Mouse (Mus musculus) limb, embryonic 12.5 days (tissue): ENCODE data around the gene Tmem198b. TPM values are rescaled to one million over a fixed set of nuclear protein-coding genes. Genes with fewer than 3 reads are reported as not detected.
A peak's percentile ranks its signal among the peaks of the same experiment; 100 is the strongest.

Source experiments
- ATAC-seq: fragments of 200-750 bp; cut with Nextera tagmentation; 2 replicates; pipeline ENCODE4 v1.8.0; 2017; ENCODE audit warnings: low read depth, moderate TSS enrichment; ENCODE audit not compliant: insufficient number of reproducible peaks, insufficient read depth, low FRiP score, low TSS enrichment
- H3K27ac ChIP-seq: fragments of 300-500 bp; sonication (generic); 2 replicates; pipeline ENCODE4 v1.5.1; 2016; ENCODE audit warnings: mild to moderate bottlenecking, moderate library complexity
- H3K27me3 ChIP-seq: fragments of 300-500 bp; sonication (generic); 2 replicates; pipeline ENCODE4 v1.6.1; 2016; ENCODE audit warnings: mild to moderate bottlenecking, moderate library complexity
- H3K36me3 ChIP-seq: fragments of 300-500 bp; sonication (generic); 2 replicates; pipeline ENCODE4 v1.6.1; 2016; ENCODE audit warnings: mild to moderate bottlenecking, moderate library complexity
- H3K4me1 ChIP-seq: fragments of 300-500 bp; sonication (generic); replicated peaks from 2 replicates; pipeline ENCODE4 v1.6.1; 2016
- H3K4me2 ChIP-seq: fragments of 300-500 bp; sonication (generic); 2 replicates; pipeline ENCODE4 v1.6.1; 2016; ENCODE audit warnings: mild to moderate bottlenecking, moderate library complexity
- H3K4me3 ChIP-seq: fragments of 300-500 bp; sonication (generic); replicated peaks from 2 replicates; pipeline ENCODE4 v1.5.1; 2016; ENCODE audit warnings: mild to moderate bottlenecking
- H3K9ac ChIP-seq: fragments of 300-500 bp; sonication (generic); replicated peaks from 2 replicates; pipeline ENCODE4 v1.6.1; 2016; ENCODE audit warnings: mild to moderate bottlenecking, moderate library complexity
- H3K9me3 ChIP-seq: fragments of 300-500 bp; sonication (generic); 2 replicates; pipeline ENCODE4 v1.6.1; 2016; ENCODE audit warnings: mild to moderate bottlenecking, moderate library complexity
- WGBS: fragments of 180-500 bp; shearing (Covaris S2); methylation state at CpG from one replicate; pipeline ENCODE4 v1.1.7; 2016; 5-methylcytosine and 5-hydroxymethylcytosine counted together
- polyA plus RNA-seq: library from polyadenylated mRNA; unstranded; fragments of >200 nt; fragmentation: Nextera tagmentation; extraction: Ambion mirVana; gene quantifications from 2 replicates; pipeline ENCODE4 v1.2.1, GENCODE M21; 2016

Tmem198b gene
- polyA plus RNA-seq, 1 experiment from 2014 or later = 23.4 TPM

DNA sequence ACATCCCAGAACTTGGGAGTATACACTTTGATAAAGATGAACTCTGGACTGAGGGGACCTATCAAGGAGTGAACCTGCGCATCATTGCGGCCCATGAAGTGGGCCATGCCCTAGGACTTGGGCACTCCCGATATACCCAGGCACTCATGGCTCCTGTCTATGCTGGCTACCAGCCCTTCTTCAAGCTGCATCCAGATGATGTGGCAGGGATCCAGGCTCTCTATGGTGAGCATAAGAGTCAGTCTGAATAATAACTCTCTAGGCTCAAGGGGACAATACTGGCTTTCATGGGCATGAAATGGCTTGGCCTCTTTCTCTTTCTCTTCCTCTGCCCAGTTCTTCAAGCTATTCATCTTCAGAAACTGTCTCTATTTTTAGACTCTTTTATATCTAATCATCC lies 8.6 kb downstream of the Tmem198b start:
- WGBS = 96% methylated on average over 3 of the region's 3 CpGs
- no peak for ATAC-seq
- H3K4me2 ChIP-seq = no peak overlapping the region

DNA sequence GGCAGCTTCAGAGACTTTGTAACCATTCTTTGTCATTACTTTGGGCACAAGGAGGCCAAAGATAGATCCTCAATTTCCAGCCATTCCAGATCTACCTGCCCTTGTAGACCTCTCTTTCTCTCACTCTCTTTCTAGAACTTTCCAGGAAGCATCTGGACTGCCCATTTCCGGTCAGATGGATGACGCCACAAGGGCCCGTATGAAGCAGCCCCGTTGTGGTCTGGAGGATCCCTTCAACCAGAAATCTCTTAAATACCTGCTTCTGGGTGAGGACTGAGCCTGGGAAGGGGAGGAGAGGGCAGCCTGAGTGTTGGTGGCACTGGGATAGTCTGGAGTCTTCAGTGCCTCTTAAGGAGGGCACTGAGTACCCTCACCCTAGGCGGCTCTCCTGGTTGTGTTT lies 9.8 kb downstream of the Tmem198b start:
- Histone ChIP-seq H3K9ac (no peak overlapping the region), H3K4me1 (no peaks in the 10 kb centered on the region), H3K4me2 (no peak overlapping the region), H3K36me3 (peaks cover 17% of the 10 kb centered on the region; the same call in 1 of the 2 replicates), H3K4me3 (no peak overlapping the region), H3K27me3 (no peaks in the 10 kb centered on the region), H3K9me3 (no peaks in the 10 kb centered on the region), H3K27ac (no peak overlapping the region)
- ATAC-seq = no peak
- WGBS = 91% methylated on average over 5 of the region's 5 CpGs

More for the DNA sequence above, 8.6 kb downstream of the Tmem198b start:
- Histone ChIP-seq H3K4me1 (no peaks in the 10 kb centered on the region), H3K4me3 (no peak overlapping the region), H3K27ac (no peak overlapping the region), H3K36me3 (peaks cover 29% of the 10 kb centered on the region), H3K9me3 (no peaks in the 10 kb centered on the region), H3K27me3 (no peaks in the 10 kb centered on the region), H3K9ac (no peak overlapping the region)

GRCm38 (mm10) chr10:128793258-128793657 lies 10.9 kb downstream of the Tmem198b start:
- no peak overlapping the region for H3K4me2 ChIP-seq
- WGBS = 90% methylated on average over 1 of the region's 1 CpGs
- no peaks in the 10 kb centered on the region for H3K9me3 ChIP-seq

DNA sequence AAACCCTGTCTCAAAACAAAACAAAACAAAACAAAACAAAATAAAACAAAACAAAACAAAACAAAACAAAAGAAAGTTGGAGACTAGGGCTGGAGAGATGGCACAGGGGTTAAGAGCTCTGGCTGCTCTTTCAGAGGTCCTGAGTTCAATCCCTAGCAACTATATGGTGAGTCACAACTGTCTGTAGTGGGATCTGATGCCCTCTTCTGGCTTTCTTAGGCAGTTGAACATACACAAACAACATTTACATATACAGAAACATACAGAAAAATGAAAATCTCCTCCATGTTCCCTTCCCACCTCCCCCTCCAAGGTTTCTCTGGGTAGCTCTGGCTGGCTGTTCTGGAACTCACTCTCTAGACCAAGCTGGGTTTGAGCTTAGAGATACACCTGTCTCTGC lies 12.1 kb downstream of the Tmem198b start:
- H3K36me3 ChIP-seq = no peaks in the 10 kb centered on the region
- H3K4me2 ChIP-seq = no peak overlapping the region

More at GRCm38 (mm10) chr10:128793258-128793657, 10.9 kb downstream of the Tmem198b start:
- Histone ChIP-seq H3K9ac (no peak overlapping the region), H3K4me3 (no peak overlapping the region), H3K4me1 (no peaks in the 10 kb centered on the region), H3K27ac (no peak overlapping the region), H3K36me3 (peaks cover 8% of the 10 kb centered on the region; the same call in 1 of the 2 replicates), H3K27me3 (no peaks in the 10 kb centered on the region)
- no peak for ATAC-seq

DNA sequence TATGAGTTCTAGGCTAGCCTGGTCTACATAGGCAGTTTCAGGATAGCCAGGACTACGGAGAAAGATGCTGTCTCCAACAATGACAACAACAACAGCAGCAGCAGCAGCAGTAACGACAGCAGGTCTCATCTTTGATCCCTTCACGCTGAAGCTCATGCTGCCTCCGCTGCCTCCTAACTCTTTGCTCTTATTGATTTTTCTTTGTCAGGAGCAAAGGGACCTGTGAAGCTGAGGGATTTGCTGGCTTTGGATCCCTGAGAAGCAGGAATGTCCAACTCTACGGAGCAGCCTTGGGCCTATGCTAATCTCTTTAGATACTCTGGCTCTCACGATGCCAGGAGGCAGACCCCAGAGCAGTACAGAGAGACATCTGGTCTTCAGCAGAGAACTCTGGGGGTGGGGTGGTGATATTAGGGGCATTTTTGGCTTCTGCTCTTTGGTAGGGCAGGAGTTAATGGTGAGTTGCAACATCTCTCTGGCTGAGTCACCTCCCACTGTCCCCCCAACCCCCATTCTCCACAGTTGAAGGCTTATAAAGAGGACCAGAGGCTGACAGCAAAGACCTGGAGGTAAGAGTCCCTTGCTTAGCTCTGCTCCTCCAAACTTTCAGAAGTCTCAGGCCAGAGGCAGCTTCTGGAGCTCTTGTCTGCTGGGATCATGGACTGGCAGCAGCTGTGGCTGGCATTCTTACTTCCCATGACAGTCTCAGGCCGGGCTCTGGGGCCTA lies 13.6 kb downstream of the Tmem198b start, which contains the start of gene Mmp19:
Gene Mmp19 (plus strand): TSS at position 513 of the 727 bp plus-strand sequence.
- 73% methylated on average over 7 of the region's 7 CpGs for WGBS
- no peaks in the 10 kb centered on the region for H3K36me3 ChIP-seq
- no peaks in the 10 kb centered on the region for H3K27me3 ChIP-seq
- H3K4me2 ChIP-seq = no peak within 1 kb of the TSS
- no peaks in the 10 kb centered on the region for H3K4me1 ChIP-seq
- no peaks in the 10 kb centered on the region for H3K9me3 ChIP-seq
- no peak for ATAC-seq
- H3K9ac ChIP-seq = no peak within 1 kb of the TSS
- H3K27ac ChIP-seq = no peak within 1 kb of the TSS
- no peak within 1 kb of the TSS for H3K4me3 ChIP-seq

More for the DNA sequence above, 12.1 kb downstream of the Tmem198b start:
- no peak for ATAC-seq
- no peaks in the 10 kb centered on the region for H3K9me3 ChIP-seq
- H3K9ac ChIP-seq = no peak overlapping the region
- no peaks in the 10 kb centered on the region for H3K4me1 ChIP-seq
- no peak overlapping the region for H3K27ac ChIP-seq
- H3K27me3 ChIP-seq = no peaks in the 10 kb centered on the region
- H3K4me3 ChIP-seq = no peak overlapping the region

DNA sequence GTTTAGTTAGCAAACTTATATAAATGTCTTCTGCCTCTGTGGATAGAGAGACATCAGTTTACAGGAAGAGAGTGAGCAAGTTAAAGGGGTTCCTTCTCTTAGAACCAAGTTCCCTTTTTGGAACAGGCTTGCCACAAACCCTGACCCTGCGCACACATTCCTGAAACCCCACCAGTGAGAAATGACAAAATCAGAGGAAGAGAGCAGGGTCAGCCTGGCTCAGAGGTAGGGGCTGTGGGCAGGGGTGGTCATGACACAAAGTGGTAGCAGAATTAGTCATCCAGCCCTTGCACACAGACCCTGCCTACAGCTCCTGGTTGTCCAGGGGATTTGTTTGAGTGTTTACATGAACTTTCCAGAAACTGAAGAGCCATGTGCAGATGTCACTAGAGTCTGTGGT lies 24.0 kb downstream of the Tmem198b start:
- no peak overlapping the region for H3K27ac ChIP-seq
- no peak for ATAC-seq
- WGBS = 96% methylated on average over 1 of the region's 1 CpGs

GRCm38 (mm10) chr10:128779011-128779795 lies 25.0 kb downstream of the Tmem198b start:
- H3K27me3 ChIP-seq = no peaks in the 10 kb centered on the region
- no peak overlapping the region for H3K4me3 ChIP-seq
- no peak overlapping the region for H3K9ac ChIP-seq
- ATAC-seq = peak; percentile 91
- peaks cover 16% of the 10 kb centered on the region for H3K9me3 ChIP-seq
- 16% methylated on average over 8 of the region's 8 CpGs for WGBS
- peak overlapping the region; percentile 78 for H3K27ac ChIP-seq
- H3K4me2 ChIP-seq = 0 out of 2 replicates have a peak overlapping the region, but pooled peaks have one; percentile 3
- no peaks in the 10 kb centered on the region for H3K36me3 ChIP-seq
- H3K4me1 ChIP-seq = peaks cover 19% of the 10 kb centered on the region

More for the DNA sequence above, 24.0 kb downstream of the Tmem198b start:
- Histone ChIP-seq H3K36me3 (no peaks in the 10 kb centered on the region), H3K4me1 (peaks cover 19% of the 10 kb centered on the region), H3K27me3 (no peaks in the 10 kb centered on the region), H3K4me3 (no peak overlapping the region), H3K9ac (no peak overlapping the region), H3K9me3 (peaks cover 21% of the 10 kb centered on the region), H3K4me2 (no peak overlapping the region)

GRCm38 (mm10) chr10:128778441-128778840 lies 25.7 kb downstream of the Tmem198b start:
- Histone ChIP-seq H3K9ac (no peak overlapping the region), H3K9me3 (peaks cover 8% of the 10 kb centered on the region), H3K4me3 (no peak overlapping the region), H3K27me3 (no peaks in the 10 kb centered on the region), H3K27ac (peak overlapping the region; percentile 78), H3K4me2 (no peak overlapping the region), H3K36me3 (no peaks in the 10 kb centered on the region), H3K4me1 (peaks cover 22% of the 10 kb centered on the region)
- WGBS = 93% methylated on average over 2 of the region's 2 CpGs
- no peak for ATAC-seq

DNA sequence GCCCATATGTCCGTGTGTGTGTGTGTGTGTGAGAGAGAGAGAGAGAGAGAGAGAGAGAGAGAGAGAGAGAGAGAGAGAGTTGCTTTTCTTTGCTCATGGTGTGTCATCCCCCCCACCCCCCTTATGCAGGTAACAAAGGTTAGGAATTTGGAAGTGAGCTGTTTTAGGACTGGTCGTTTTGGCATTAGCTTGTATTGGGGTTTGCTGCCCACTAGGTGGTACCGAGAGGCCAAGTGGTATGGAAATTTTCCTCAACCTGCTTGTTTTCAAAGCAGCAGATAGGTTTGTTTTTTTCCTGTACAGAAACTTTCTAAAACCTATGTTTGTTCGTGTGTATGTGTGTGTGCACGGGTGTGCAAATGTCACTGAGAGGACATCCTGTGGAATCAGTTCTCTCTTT lies 30.5 kb downstream of the Tmem198b start:
- Histone ChIP-seq H3K27ac (no peak overlapping the region), H3K9me3 (no peaks in the 10 kb centered on the region), H3K9ac (no peak overlapping the region), H3K4me3 (no peak overlapping the region), H3K36me3 (peaks cover 3% of the 10 kb centered on the region; the same call in 1 of the 2 replicates), H3K4me2 (no peak overlapping the region), H3K4me1 (peaks cover 5% of the 10 kb centered on the region), H3K27me3 (no peaks in the 10 kb centered on the region)
- WGBS = 26% methylated on average over 5 of the region's 5 CpGs
- 0 out of 2 replicates have a peak, but pooled peaks have one; percentile 15 for ATAC-seq

- WGBS = 72% methylated on average over 2 of the region's 2 CpGs
- H3K4me3 ChIP-seq = no peak overlapping the region
Measured at GRCm38 (mm10) chr10:128772895-128773294, 31.3 kb downstream of the Tmem198b start.

More at GRCm38 (mm10) chr10:128772895-128773294, 31.3 kb downstream of the Tmem198b start:
- no peaks in the 10 kb centered on the region for H3K27me3 ChIP-seq
- H3K4me2 ChIP-seq = no peak overlapping the region
- no peaks in the 10 kb centered on the region for H3K9me3 ChIP-seq
- no peak overlapping the region for H3K9ac ChIP-seq
- H3K36me3 ChIP-seq = peaks cover 10% of the 10 kb centered on the region; the same call in 1 of the 2 replicates
- peaks cover 3% of the 10 kb centered on the region; the same call in 1 of the 2 replicates for H3K4me1 ChIP-seq
- ATAC-seq = no peak
- no peak overlapping the region for H3K27ac ChIP-seq
